Mouse (Mus musculus) heart, adult 2 months (tissue): ENCODE data around the gene Fa2h.
A peak's percentile ranks its signal among the peaks of the same experiment; 100 is the strongest.

Experiments
- CTCF ChIP-seq: fragments of 200-600 bp; IDR thresholded peaks from 2 replicates; pipeline ENCODE4 v1.8.1; 2022; ENCODE audit warnings: antibody characterized with exemption, mild to moderate bottlenecking, moderate library complexity
- EP300 ChIP-seq: fragments of 200-500 bp; IDR thresholded peaks from 2 replicates; pipeline ENCODE4 v1.6.1; 2011; ENCODE audit warnings: low read depth, low read length, control low read depth; ENCODE audit not compliant: insufficient read depth
- POLR2A ChIP-seq: fragments of 200-500 bp; IDR thresholded peaks from 2 replicates; pipeline ENCODE4 v1.6.1; 2011; ENCODE audit warnings: mild to moderate bottlenecking, low read depth, low read length, control low read depth; ENCODE audit not compliant: insufficient read depth

GRCm38 (mm10) chr8:111343225-111343624 is 50.4 kb downstream of the Fa2h start:
- TF ChIP-seq CTCF (peak; percentile 98), EP300 (peak; percentile 88), POLR2A (no peak)
